Mouse (Mus musculus) adrenal gland, postnatal 10 days (tissue): ENCODE data around the gene Cdkn2b. TPM values are rescaled to one million over a fixed set of nuclear protein-coding genes. Genes with fewer than 3 reads are reported as not detected.
A peak's percentile ranks its signal among the peaks of the same experiment; 100 is the strongest.

ENCODE experiments used
- DNase-seq: peaks from one replicate; pipeline ENCODE4 v3.0.0; 2021; ENCODE audit warnings: mixed read lengths
- long read RNA-seq, 2 experiments: library from polyadenylated mRNA; stranded (forward); transcript quantifications; one replicate each; pipeline ENCODE4 v2.0.0; 2021
- total RNA-seq, 2 experiments: library from RNA; stranded (reverse); gene quantifications; 2 replicates each; pipeline ENCODE4 v1.2.3; 2021

Gene Cdkn2b
- total RNA-seq, result 1 to 10 TPM; 2.2 to 3.2 TPM
- long read RNA-seq, experiment 1, partial matches to known transcripts, result 0 of 3 reads
- long read RNA-seq, experiment 1, other reads (novel, unspliced or antisense), result 0 of 3 reads
- long read RNA-seq, experiment 2, partial matches to known transcripts, result 0 of 6 reads
- long read RNA-seq, experiment 2, other reads (novel, unspliced or antisense), result 2 of 6 reads

- DNase-seq, result peak; percentile 98
Measured at GRCm38 (mm10) chr4:89310491-89311254, at the start of gene Cdkn2b. Gene Cdkn2b (minus strand): TSS chr4:89311039.

- peak; percentile 56 for DNase-seq
Measured at GRCm38 (mm10) chr4:89360349-89360748, 49.5 kb upstream of the Cdkn2b start.

GRCm38 (mm10) chr4:89359506-89359905 lies 48.7 kb upstream of the Cdkn2b start:
- no peak for DNase-seq

GRCm38 (mm10) chr4:89353935-89354334 lies 43.1 kb upstream of the Cdkn2b start:
- no peak for DNase-seq

DNA sequence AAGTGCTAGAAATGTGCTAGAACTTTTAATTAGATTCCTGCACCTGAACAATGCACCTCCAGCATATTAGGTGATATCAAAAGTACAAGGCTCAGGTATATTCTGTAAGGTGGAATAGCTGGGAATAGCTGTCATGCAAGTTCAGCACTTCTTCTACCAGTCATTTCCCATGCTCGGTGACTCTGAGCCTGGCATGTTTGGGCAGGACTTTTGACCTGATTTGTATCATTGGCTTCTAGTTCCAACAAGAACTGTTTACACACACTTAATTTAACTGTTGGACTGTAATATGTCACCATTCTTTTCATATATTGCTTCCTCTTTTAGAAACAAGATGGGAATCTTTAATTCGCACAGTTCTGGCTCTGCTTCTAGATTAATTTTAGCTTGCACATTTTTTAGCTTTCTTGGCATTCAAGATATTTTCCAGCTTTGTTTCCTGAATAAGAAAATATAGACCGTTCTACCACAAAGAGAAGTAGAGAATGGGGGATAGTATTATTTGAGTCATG lies 42.3 kb upstream of the Cdkn2b start:
- DNase-seq, result no peak

GRCm38 (mm10) chr4:89351474-89351873 lies 40.6 kb upstream of the Cdkn2b start:
- DNase-seq, result no peak

GRCm38 (mm10) chr4:89350938-89351451 lies 40.2 kb upstream of the Cdkn2b start:
- DNase-seq, result no peak

GRCm38 (mm10) chr4:89350391-89350790 lies 39.6 kb upstream of the Cdkn2b start:
- DNase-seq, result no peak

GRCm38 (mm10) chr4:89348842-89349241 lies 38.0 kb upstream of the Cdkn2b start:
- no peak for DNase-seq

DNA sequence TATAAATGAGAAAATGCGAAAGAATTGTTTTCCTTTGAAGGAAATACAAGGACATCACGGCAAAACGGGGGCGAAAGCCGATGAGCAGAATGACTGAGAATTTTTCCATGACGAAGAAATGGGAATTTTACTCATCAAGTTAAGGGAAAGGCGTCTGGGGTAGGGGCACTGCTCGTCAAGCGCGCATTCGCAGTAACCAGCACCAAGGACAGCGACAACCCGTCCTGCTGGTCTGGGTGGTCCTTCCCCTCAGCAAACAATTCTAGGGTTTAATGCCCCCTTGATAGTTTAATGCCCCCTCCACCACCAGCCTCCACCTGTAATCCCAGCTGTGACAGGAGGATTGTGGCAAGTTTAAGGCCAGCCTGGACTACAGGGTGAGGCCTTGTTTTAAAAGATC lies 2.6 kb upstream of the Cdkn2b start:
- peak; percentile 47 for DNase-seq

- DNase-seq, result no peak
Measured at GRCm38 (mm10) chr4:89309996-89310395, 843 bp downstream of the Cdkn2b start.

DNA sequence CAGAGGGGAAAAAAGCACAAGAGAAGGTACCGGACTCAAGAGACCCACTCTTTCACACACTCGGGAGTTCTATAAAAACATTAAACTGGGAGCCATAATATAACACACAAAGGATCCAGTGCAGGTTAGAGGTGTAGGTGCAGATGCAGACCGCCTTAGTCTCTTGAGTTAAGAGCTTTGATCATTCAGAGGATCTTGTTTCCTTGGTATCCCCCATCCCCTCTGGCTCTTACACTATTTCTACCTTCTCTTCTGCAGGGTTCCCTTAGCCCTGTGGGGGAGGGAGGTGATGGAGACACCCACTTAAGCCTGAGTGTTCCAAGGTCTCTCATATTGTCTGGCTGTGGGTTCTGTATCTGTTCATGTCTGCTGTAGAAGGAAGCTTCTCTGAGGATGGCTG lies 2.8 kb downstream of the Cdkn2b start:
- no peak for DNase-seq

DNA sequence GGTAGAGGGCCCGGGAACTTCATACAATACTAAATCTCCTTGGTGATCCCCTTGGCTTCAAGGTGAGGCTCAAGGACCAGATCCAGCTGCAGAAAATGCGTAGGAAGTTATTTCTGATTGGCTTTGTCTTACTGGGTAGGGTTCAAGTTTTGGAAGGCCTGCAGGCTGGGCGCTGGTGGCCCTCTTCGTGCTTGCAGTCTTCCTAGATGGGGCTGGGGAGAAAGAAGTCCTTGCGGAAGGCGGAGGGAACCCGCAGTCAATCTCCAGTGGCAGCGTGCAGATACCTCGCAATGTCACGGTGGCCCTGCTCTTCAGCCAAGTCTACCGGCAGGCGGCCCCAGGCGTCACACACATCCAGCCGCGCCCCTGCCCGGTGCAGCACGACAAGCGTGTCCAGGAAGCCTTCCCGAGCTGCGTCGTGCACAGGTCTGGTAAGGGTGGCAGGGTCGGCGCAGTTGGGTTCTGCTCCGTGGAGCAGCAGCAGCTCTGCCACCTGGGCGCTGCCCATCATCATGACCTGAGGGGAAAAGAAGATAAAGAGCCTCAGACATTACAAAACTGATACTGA lies 4.0 kb downstream of the Cdkn2b start:
- DNase-seq, result no peak

GRCm38 (mm10) chr4:89305691-89306090 lies 5.1 kb downstream of the Cdkn2b start:
- DNase-seq, result no peak

DNA sequence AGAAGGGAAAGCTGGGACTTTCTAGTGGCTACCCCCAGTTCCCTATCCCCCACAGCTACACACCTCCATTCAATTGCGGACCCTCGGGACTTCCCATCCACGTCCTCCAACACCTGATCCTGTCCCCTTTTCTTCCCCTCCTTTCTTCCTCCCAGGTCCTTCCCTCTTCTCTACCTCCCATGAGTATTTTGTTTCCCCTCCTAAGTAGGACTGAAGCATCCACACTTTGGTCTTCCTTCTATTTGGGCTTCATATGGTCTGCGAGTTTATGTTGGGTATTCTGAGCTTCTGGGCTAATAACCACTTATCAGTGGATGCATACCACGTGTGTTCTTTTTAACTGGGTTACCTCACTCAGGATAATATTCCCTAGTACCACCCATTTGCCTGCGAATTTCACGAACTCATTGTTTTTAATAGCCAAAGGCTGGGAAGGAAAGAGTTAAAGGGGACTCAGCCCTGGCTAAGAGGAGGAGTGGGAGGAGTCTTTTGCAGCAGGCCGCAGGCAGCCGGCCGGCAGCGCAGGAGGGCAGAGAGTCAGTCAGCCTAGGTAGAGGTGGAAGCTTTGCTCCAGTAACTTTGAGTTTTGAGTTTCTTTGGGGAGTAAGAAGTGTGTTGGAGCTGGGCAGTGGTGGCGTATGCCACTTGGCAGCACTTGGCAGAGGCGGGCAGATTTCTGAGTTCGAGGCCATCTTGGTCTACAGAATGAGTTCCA lies 7.4 kb downstream of the Cdkn2b start:
- DNase-seq, result peak; percentile 19

GRCm38 (mm10) chr4:89302129-89302528 lies 8.7 kb downstream of the Cdkn2b start:
- no peak for DNase-seq

- no peak for DNase-seq
Measured at GRCm38 (mm10) chr4:89299721-89300120, 11.1 kb downstream of the Cdkn2b start.

DNA sequence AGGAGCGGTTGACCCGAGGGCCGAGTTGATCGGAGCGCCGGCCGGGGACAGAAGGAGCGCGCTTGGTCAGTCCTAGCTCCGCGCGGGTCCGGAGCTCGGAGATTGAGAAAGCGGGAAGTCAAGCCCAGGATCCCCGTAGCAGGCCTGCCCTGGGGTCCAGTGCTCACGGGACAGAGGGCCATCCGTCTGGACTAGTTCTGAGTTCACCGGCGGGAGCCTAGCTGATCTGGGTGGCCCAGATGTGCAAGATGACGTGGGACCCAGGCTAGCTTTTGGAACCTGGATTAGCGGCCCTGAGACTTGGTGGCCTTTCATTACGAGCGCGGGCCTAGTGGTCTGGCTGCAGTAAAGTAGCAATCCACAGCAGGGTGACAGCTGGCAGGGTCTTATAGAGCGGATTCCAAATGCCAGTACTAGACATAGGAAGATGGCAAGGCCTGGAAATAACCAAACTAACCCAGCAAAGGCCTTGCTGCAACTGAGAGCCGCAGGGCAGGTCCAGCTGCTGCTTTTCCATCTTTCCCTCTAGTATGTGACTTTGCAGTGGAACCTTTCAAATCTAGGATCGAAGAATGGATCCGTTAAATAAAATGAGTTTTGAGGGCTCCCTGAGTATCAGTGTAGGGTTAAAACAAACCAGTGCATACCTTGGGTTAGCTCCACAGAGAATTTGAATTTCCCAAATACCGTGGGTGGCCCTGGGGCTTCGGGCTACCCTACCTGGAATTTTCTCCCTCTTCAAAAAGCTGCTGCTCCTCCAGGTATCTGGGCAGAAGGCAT lies 15.2 kb downstream of the Cdkn2b start:
- DNase-seq, result no peak

- peak; percentile 84 for DNase-seq
Measured at GRCm38 (mm10) chr4:89294486-89295440, 16.1 kb downstream of the Cdkn2b start, which contains the start of gene Cdkn2a. Gene Cdkn2a (minus strand): TSS chr4:89294653.

GRCm38 (mm10) chr4:89294091-89294485 lies 16.8 kb downstream of the Cdkn2b start:
- no peak for DNase-seq
